Mouse (Mus musculus): Measurements from ENCODE around the gene Iqsec2. TPM values are rescaled to one million over a fixed set of nuclear protein-coding genes. Genes with fewer than 3 reads are reported as not detected.
"Not testable (repeated sequence)": the region's sequence is repeated elsewhere in the genome, so short reads cannot be mapped to it uniquely, and the experiment has no call there.

The Iqsec2 gene
- total RNA-seq, 2 experiments from 2014 or later, result 147 to 149 TPM

- peak; percentile 96 to 100 for DNase-seq (ENCODE audit: low spot score in 2 of 2)
- intact Hi-C loops (cut with DNase I), result no loop called here
Observed at GRCm38 (mm10) chrX:152232781-152233763, 89.0 kb downstream of the Iqsec2 start, which contains the start of gene Kdm5c. Kdm5c (plus strand) TSS chrX:152233020.

GRCm38 (mm10) chrX:152234125-152234524 lies 90.1 kb downstream of the Iqsec2 start:
- intact Hi-C loops (cut with DNase I), result no loop called here
- DNase-seq (ENCODE audit: low spot score in 2 of 2), result no peak

DNA sequence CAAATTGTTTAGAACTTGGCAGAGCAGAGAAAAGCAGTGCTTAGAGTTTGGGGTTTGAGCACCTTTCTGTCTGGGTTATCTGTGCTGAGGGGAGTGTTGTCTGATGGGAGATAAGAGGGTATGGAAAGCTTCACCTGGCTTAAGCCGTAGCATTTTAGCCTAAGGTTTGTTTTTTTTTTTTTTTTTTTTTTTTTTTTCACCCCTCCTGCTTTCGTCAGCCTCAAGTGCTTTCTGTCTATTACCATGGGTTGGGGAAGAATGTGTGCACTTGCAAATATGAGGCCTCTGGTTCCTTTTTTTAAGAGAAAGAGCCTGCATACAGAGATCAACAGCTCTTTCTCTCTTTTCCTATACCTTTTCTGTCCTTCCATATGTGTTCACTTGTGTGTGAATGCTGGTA lies 91.7 kb downstream of the Iqsec2 start:
- intact Hi-C loops (cut with DNase I), result no loop called here
- no peak for DNase-seq (ENCODE audit: low spot score in 2 of 2)

- DNase-seq (ENCODE audit: low spot score in 2 of 2); intact Hi-C loops (cut with DNase I): not testable (repeated sequence)
Observed at GRCm38 (mm10) chrX:152243140-152243539, 99.1 kb downstream of the Iqsec2 start.

DNA sequence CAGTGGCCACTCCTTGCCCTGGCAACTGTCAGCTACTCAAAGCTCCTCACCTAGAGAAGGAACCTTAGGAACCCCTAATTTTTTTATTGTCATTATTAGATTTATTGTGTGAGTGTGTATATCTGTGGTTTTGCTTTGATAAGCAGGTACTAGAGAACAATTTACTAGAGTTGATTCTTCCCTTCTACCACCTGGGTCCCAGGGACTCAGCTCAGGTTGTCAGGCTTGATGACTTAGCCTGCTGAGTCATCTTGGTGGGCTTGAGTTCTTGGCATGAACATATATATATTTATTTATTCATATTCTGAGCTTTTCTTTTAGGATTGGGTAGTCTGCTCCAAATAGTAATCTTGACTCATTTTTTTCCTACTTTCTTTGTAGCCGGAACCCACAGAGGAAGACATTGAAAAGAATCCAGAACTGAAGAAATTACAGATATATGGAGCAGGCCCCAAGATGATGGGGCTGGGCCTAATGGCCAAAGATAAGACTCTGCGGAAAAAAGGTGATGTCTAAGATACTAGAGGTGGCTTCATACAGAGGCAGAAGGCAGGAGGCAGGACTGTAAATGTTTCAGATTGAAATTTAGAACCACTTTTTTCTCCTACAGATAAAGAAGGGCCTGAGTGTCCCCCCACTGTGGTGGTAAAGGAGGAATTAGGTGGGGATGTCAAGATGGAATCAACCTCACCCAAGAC lies 100.6 kb downstream of the Iqsec2 start:
- intact Hi-C loops (cut with DNase I), result no loop called here
- no peak for DNase-seq (ENCODE audit: low spot score in 2 of 2)

DNA sequence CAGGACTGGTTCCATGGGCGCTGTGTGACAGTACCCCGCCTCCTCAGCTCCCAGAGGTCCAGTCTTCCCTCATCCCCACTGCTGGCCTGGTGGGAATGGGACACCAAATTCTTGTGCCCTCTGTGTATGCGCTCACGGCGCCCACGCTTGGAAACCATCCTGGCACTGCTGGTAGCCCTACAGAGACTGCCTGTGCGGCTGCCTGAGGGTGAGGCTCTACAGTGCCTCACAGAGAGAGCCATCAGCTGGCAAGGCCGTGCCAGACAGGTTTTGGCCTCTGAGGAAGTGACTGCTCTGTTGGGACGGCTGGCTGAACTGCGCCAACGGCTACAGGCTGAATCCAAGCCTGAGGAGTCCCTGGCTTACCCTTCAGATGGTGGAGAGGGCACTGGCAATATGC lies 127.1 kb downstream of the Iqsec2 start:
- intact Hi-C loops (cut with DNase I), result no loop called here
- no peak for DNase-seq (ENCODE audit: low spot score in 2 of 2)

Other genes with a start within 250 kb of the Iqsec2 start
- 10 to 100 TPM; 41.4 to 45.4 TPM for gene Hsd17b10, start 142.4 kb upstream of the Iqsec2 start, total RNA-seq (2021)
- 1 to 10 TPM in 1 of 2 experiments, not detected in 1; 2.2 TPM for gene Ribc1, start 128.0 kb upstream of the Iqsec2 start, total RNA-seq (2021)
- gene Smc1a, start 127.8 kb upstream of the Iqsec2 start, total RNA-seq (2021), result 10 to 100 TPM; 46.6 to 49.5 TPM
- 10 to 100 TPM; 59.4 to 69.8 TPM for gene Kdm5c, start 88.8 kb downstream of the Iqsec2 start, total RNA-seq (2021)
- 10 to 100 TPM; 45.2 to 53.4 TPM for gene Kantr, start 183.2 kb downstream of the Iqsec2 start, total RNA-seq (2021)
- gene Tspyl2, start 198.2 kb downstream of the Iqsec2 start, total RNA-seq (2021), result 10 to 100 TPM; 65.9 to 78.1 TPM
- 10 to 100 TPM; 20.4 to 21.2 TPM for gene Gpr173, start 224.4 kb downstream of the Iqsec2 start, total RNA-seq (2021)